Mouse (Mus musculus) stomach, postnatal 0 days (tissue): ENCODE measurements at regions not wholly inside any gene's neighbourhood (a gene's known extent, or its start where the extent isn't known, plus 50 kb on each side); places are given as distances from the start of the nearest gene placed in this dataset.

Source experiments
- ATAC-seq: fragments of 200-750 bp; cut with Nextera tagmentation; 2 replicates; pipeline ENCODE4 v1.8.0; 2017; ENCODE audit not compliant: low FRiP score, low TSS enrichment
- DNase-seq: peaks from one replicate; pipeline ENCODE4 v3.0.0-alpha.2; 2016; ENCODE audit warnings: low spot score
- H3K27ac ChIP-seq: fragments of 300-500 bp; sonication (generic); replicated peaks from 2 replicates; pipeline ENCODE4 v1.5.1; 2014; ENCODE audit warnings: mild to moderate bottlenecking, control low read depth
- H3K27me3 ChIP-seq: fragments of 300-500 bp; sonication (generic); 2 replicates; pipeline ENCODE4 v1.6.1; 2014; ENCODE audit warnings: low read length; ENCODE audit not compliant: control insufficient read depth, insufficient read depth
- H3K36me3 ChIP-seq: fragments of 300-500 bp; sonication (generic); 2 replicates; pipeline ENCODE4 v1.6.1; 2014; ENCODE audit warnings: low read length, mixed read lengths; ENCODE audit not compliant: control insufficient read depth, insufficient read depth
- H3K4me1 ChIP-seq: fragments of 300-500 bp; sonication (generic); replicated peaks from 2 replicates; pipeline ENCODE4 v1.6.1; 2014; ENCODE audit warnings: antibody characterized with exemption; ENCODE audit not compliant: control insufficient read depth, insufficient read depth
- H3K4me2 ChIP-seq: fragments of 300-500 bp; sonication (generic); replicated peaks from 2 replicates; pipeline ENCODE4 v1.6.1; 2014; ENCODE audit warnings: low read depth, mild to moderate bottlenecking, control low read depth, moderate library complexity
- H3K4me3 ChIP-seq: fragments of 300-500 bp; sonication (generic); 2 replicates; pipeline ENCODE4 v1.5.1; 2014; ENCODE audit warnings: low read depth, low read length, control low read depth
- H3K9ac ChIP-seq: fragments of 300-500 bp; sonication (generic); 2 replicates; pipeline ENCODE4 v1.6.1; 2014; ENCODE audit warnings: mild to moderate bottlenecking, low read length, control low read depth, mixed read lengths
- H3K9me3 ChIP-seq: fragments of 300-500 bp; sonication (generic); 2 replicates; pipeline ENCODE4 v1.6.1; 2016; ENCODE audit warnings: low read length; ENCODE audit not compliant: control insufficient read depth
- CTCF ChIP-seq: IDR thresholded peaks from 2 replicates; pipeline ENCODE4 v1.5.1; 2016; ENCODE audit warnings: antibody characterized with exemption, low read depth, mild to moderate bottlenecking, moderate library complexity
- EP300 ChIP-seq: optimal IDR thresholded peaks from 2 replicates; pipeline ENCODE3; 2016; ENCODE audit warnings: antibody characterized with exemption
- WGBS: fragments of 180-500 bp; shearing (Covaris S2); extraction: QIAGEN DNeasy Blood & Tissue Kit; methylation state at CpG from one replicate; pipeline ENCODE4 v1.1.7; 2014; 5-methylcytosine and 5-hydroxymethylcytosine counted together

DNA sequence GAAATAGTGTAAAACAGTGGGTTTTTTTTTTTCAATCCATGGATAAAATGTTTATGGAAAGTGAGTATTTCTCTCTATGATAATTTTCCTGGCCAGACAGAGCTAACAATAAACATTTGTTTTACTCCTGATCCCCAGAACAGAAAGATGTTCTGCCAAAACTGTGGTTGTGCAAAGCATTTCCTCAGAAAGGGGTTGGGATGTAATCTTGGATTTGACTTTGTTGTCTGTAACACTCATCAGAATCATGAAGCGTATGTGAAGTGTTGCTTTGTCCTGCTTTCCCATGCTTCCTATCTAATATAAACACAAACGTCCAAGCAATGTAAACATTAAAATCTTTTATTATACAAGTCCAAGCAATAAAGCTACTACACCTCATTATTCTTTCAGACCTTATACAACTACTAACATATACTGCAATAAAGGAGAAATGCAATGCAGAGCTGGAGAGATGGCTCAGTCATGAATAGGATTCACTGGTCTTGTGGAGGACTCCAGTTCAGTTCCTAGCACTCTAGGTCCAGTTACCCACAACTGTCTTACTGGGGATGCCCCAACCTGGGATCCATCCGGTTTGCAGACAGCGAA lies 766.5 kb upstream of the Frg1 start:
- DNase-seq = no peak

GRCm38 (mm10) chr8:42162441-42162840 lies 745.6 kb upstream of the Frg1 start:
- Histone ChIP-seq H3K4me1 (no peaks in the 10 kb centered on the region), H3K27me3 (no peaks in the 10 kb centered on the region), H3K9ac (no peak overlapping the region), H3K9me3 (no peaks in the 10 kb centered on the region), H3K36me3 (no peaks in the 10 kb centered on the region), H3K27ac (no peak overlapping the region), H3K4me3 (no peak overlapping the region), H3K4me2 (no peak overlapping the region)
- ATAC-seq = no peak
- no peak for TF ChIP-seq EP300
- TF ChIP-seq CTCF = no peak
- no peak for DNase-seq
- WGBS = 75% methylated on average over 2 of the region's 2 CpGs

More for the DNA sequence above, 766.5 kb upstream of the Frg1 start:
- Histone ChIP-seq H3K27me3 (no peaks in the 10 kb centered on the region), H3K4me1 (no peaks in the 10 kb centered on the region), H3K36me3 (no peaks in the 10 kb centered on the region), H3K27ac (no peak overlapping the region), H3K4me3 (no peak overlapping the region), H3K9me3 (no peaks in the 10 kb centered on the region), H3K9ac (no peak overlapping the region), H3K4me2 (no peak overlapping the region)
- TF ChIP-seq CTCF = no peak
- TF ChIP-seq EP300 = no peak
- WGBS = 50% methylated on average over 4 of the region's 4 CpGs
- ATAC-seq = no peak

DNA sequence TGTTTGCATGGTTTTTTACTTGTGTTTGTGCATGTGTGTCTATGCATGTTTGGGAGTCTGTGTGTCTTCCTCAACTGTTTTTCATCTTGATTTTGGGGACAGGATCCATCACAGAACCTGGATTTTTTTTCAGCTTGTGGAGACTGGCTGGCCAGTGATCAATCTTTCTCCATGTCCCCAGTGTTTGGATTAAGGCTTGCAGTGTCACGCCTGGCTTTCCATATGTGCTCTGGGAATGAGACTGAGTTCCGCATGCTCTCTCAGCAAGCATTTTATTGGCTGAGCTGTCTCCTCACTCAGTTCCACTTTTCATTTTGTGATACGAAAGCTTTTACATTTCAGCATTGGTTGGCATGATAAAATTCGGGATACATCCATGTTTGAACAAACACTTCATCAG lies 740.1 kb upstream of the Frg1 start:
- TF ChIP-seq EP300 (no peak), CTCF (no peak)
- Histone ChIP-seq H3K4me3 (no peak overlapping the region), H3K9ac (no peak overlapping the region), H3K27ac (no peak overlapping the region), H3K4me1 (no peaks in the 10 kb centered on the region), H3K4me2 (no peak overlapping the region), H3K36me3 (no peaks in the 10 kb centered on the region), H3K9me3 (no peaks in the 10 kb centered on the region), H3K27me3 (no peaks in the 10 kb centered on the region)
- WGBS = 45% methylated on average over 4 of the region's 4 CpGs
- DNase-seq (no peak), ATAC-seq (no peak)

- H3K4me3 ChIP-seq = no peak overlapping the region
- H3K4me2 ChIP-seq = no peak overlapping the region
- WGBS = 19% methylated on average over 1 of the region's 1 CpGs
- H3K9me3 ChIP-seq = no peaks in the 10 kb centered on the region
- no peaks in the 10 kb centered on the region for H3K27me3 ChIP-seq
- no peak overlapping the region for H3K27ac ChIP-seq
- no peak overlapping the region for H3K9ac ChIP-seq
- TF ChIP-seq CTCF (no peak), EP300 (no peak)
- no peaks in the 10 kb centered on the region for H3K36me3 ChIP-seq
- no peak for ATAC-seq
- no peak for DNase-seq
- no peaks in the 10 kb centered on the region for H3K4me1 ChIP-seq
These were observed 739.7 kb upstream of the Frg1 start for GRCm38 (mm10) chr8:42156588-42156987.

- Histone ChIP-seq H3K4me3 (no peak overlapping the region), H3K9ac (no peak overlapping the region), H3K36me3 (no peaks in the 10 kb centered on the region), H3K4me1 (no peaks in the 10 kb centered on the region), H3K9me3 (no peaks in the 10 kb centered on the region), H3K27me3 (no peaks in the 10 kb centered on the region), H3K27ac (no peak overlapping the region), H3K4me2 (no peak overlapping the region)
- WGBS = 58% methylated on average over 5 of the region's 5 CpGs
- ATAC-seq (no peak), DNase-seq (no peak)
- no peak for TF ChIP-seq EP300
- no peak; the same call in 1 of the 2 replicates for TF ChIP-seq CTCF
These were observed 727.8 kb upstream of the Frg1 start for GRCm38 (mm10) chr8:42144685-42145084.

DNA sequence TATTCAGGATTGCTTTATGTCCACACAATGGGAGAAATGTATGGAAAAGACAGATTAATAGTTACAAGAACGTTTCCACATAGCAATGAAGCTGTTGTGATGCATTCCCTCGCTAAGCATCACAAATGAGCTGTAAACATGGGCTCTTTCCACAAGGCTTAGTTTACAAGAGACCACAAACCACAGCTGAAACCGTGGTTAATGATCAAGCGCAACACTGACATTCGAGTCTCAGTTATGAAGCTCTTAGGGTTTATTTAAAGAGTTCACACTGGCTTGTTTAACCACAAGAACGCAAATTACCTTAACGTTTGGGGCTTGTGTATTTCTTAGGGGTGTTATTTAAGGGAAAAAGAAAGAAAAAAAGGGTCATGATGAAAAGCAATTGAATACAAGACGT lies 727.3 kb upstream of the Frg1 start:
- DNase-seq (no peak), ATAC-seq (no peak)
- H3K9ac ChIP-seq = no peak overlapping the region
- H3K9me3 ChIP-seq = no peaks in the 10 kb centered on the region
- H3K4me1 ChIP-seq = no peaks in the 10 kb centered on the region
- no peak overlapping the region for H3K4me3 ChIP-seq
- no peaks in the 10 kb centered on the region for H3K27me3 ChIP-seq
- no peak overlapping the region for H3K27ac ChIP-seq
- TF ChIP-seq CTCF = no peak
- no peak for TF ChIP-seq EP300
- WGBS = 38% methylated on average over 8 of the region's 8 CpGs
- no peak overlapping the region for H3K4me2 ChIP-seq
- no peaks in the 10 kb centered on the region for H3K36me3 ChIP-seq
